Mouse (Mus musculus) heart, postnatal 0 days (tissue): ENCODE results near the gene C1ra.

Experiments
- CTCF ChIP-seq: IDR thresholded peaks from 2 replicates; pipeline ENCODE4 v1.5.1; 2016; ENCODE audit warnings: antibody characterized with exemption, control low read depth, low read depth
- EP300 ChIP-seq: IDR thresholded peaks from 2 replicates; pipeline ENCODE4 v1.6.1; 2016; ENCODE audit warnings: antibody characterized with exemption, low read depth

- no peak for TF ChIP-seq CTCF
- TF ChIP-seq EP300, result no peak
Observed at GRCm38 (mm10) chr6:124511936-124512335, 269 bp upstream of the C1ra start.
